In genomic region chr5:138084996-138085395, GRCm38 (mm10) we compare ENCODE assay signal across 8 mouse cellular contexts. TPM values are rescaled to one million over a fixed set of nuclear protein-coding genes. Genes with fewer than 3 reads are reported as not detected.
DNase-seq lines count a peak whose midpoint lies in the region; ATAC-seq lines count a peak whose summit lies in the region.

Zkscan1 (plus strand) TSS chr5:138085084.

- peak within 1 kb of the TSS; percentile 85 for H3K27ac ChIP-seq in brown adipose tissue, adult 24 weeks (replicated peaks; ENCODE audit: low read depth, low read length)
- peak within 1 kb of the TSS; percentile 85 for H3K27ac ChIP-seq in heart, embryonic 13.5 days (replicated peaks)
- peak within 1 kb of the TSS; percentile 83 for H3K27ac ChIP-seq in liver, embryonic 12.5 days
- H3K27ac ChIP-seq in stomach, embryonic 15.5 days: peak within 1 kb of the TSS; percentile 88

- H3K4me2 ChIP-seq in heart, embryonic 13.5 days: peak within 1 kb of the TSS; percentile 86
- H3K4me2 ChIP-seq in liver, embryonic 12.5 days: peak within 1 kb of the TSS; percentile 82
- H3K4me2 ChIP-seq in stomach, embryonic 15.5 days: peak within 1 kb of the TSS; percentile 69

- H3K27me3 ChIP-seq in heart, embryonic 13.5 days (replicated peaks): no peaks in the 10 kb centered on the region
- H3K27me3 ChIP-seq in liver, embryonic 12.5 days (replicated peaks): no peaks in the 10 kb centered on the region
- H3K27me3 ChIP-seq in stomach, embryonic 15.5 days (replicated peaks): no peaks in the 10 kb centered on the region

- no peaks in the 10 kb centered on the region for H3K9me3 ChIP-seq in heart, embryonic 13.5 days
- H3K9me3 ChIP-seq in liver, embryonic 12.5 days (replicated peaks): no peaks in the 10 kb centered on the region
- H3K9me3 ChIP-seq in stomach, embryonic 15.5 days: no peaks in the 10 kb centered on the region

- peaks cover 4% of the 10 kb centered on the region; the same call in 1 of the 2 replicates for H3K4me1 ChIP-seq in brown adipose tissue, adult 24 weeks (ENCODE audit: control insufficient read depth, insufficient read depth, insufficient read length, low read length)
- peaks cover 19% of the 10 kb centered on the region for H3K4me1 ChIP-seq in heart, embryonic 13.5 days
- peaks cover 51% of the 10 kb centered on the region for H3K4me1 ChIP-seq in liver, embryonic 12.5 days
- no peaks in the 10 kb centered on the region for H3K4me1 ChIP-seq in stomach, embryonic 15.5 days

- 0% methylated on average over 27 of the region's 27 CpGs for WGBS in heart, embryonic 13.5 days
- WGBS in liver, embryonic 12.5 days (ENCODE audit: insufficient replicate concordance): under 1% methylated on average over 27 of the region's 27 CpGs
- under 1% methylated on average over 27 of the region's 27 CpGs for WGBS in stomach, embryonic 15.5 days

- H3K4me3 ChIP-seq in brown adipose tissue, adult 24 weeks (ENCODE audit: insufficient read depth, low read depth, low read length): peak within 1 kb of the TSS; percentile 100
- H3K4me3 ChIP-seq in heart, embryonic 13.5 days: peak within 1 kb of the TSS; percentile 93
- peak within 1 kb of the TSS; percentile 95 for H3K4me3 ChIP-seq in liver, embryonic 12.5 days
- peak within 1 kb of the TSS; percentile 100 for H3K4me3 ChIP-seq in stomach, embryonic 15.5 days (replicated peaks)

- ATAC-seq in heart, embryonic 13.5 days (ENCODE audit: extremely low read depth, insufficient number of reproducible peaks, low FRiP score, low TSS enrichment): peak; percentile 84; the same call in 1 of the 2 replicates
- ATAC-seq in liver, embryonic 12.5 days: peak; percentile 91
- ATAC-seq in stomach, embryonic 15.5 days (ENCODE audit: insufficient read depth, low FRiP score, low read depth): peak; percentile 89

- DNase-seq in CD4-positive, CD25-positive, alpha-beta regulatory T cell, adult 2 months (ENCODE audit: low read depth, low spot score): peak; percentile 92
- DNase-seq in fat pad, adult 2 months (ENCODE audit: extremely low read depth, low read depth, low spot score): peak; percentile 64
- peak; percentile 86 for DNase-seq in kidney, postnatal 10 days
- peak; percentile 81 to 85 for DNase-seq in natural killer cell, adult 2 months (ENCODE audit: low spot score in 2 of 2)

- peaks cover 18% of the 10 kb centered on the region for H3K36me3 ChIP-seq in heart, embryonic 13.5 days
- H3K36me3 ChIP-seq in liver, embryonic 12.5 days: peaks cover 15% of the 10 kb centered on the region
- no peaks in the 10 kb centered on the region for H3K36me3 ChIP-seq in stomach, embryonic 15.5 days

- H3K9ac ChIP-seq in heart, embryonic 13.5 days: peak within 1 kb of the TSS; percentile 98
- H3K9ac ChIP-seq in liver, embryonic 12.5 days: peak within 1 kb of the TSS; percentile 94
- H3K9ac ChIP-seq in stomach, embryonic 15.5 days: peak within 1 kb of the TSS; percentile 100

RNA-seq across cellular contexts. Expression of gene Zkscan1, which starts in this region (rescaled TPM):
- polyA plus RNA-seq in brown adipose tissue, adult 24 weeks (2012; ENCODE audit: insufficient read depth, insufficient read length, missing spikeins): 7.2 and 9.4 TPM in 2 replicates
- 8.6 and 8.7 TPM in 2 replicates for polyA plus RNA-seq in heart, embryonic 13.5 days (2015; fragmentation: Nextera tagmentation; extraction: Ambion mirVana)
- polyA plus RNA-seq in liver, embryonic 12.5 days (2016; fragmentation: Nextera tagmentation; extraction: Ambion mirVana): 7.3 and 8.2 TPM in 2 replicates
- 13.6 and 14.8 TPM in 2 replicates for polyA plus RNA-seq in stomach, embryonic 15.5 days (2015; fragmentation: Nextera tagmentation; extraction: Ambion mirVana)

Comparison
In these comparisons a context has a peak if more than half of its experiments do, and no peak if none do; other contexts are left out.
1. Peak in every context shown above with its lines: DNase-seq, ATAC-seq, H3K4me3 ChIP-seq and H3K27ac ChIP-seq.